Mouse (Mus musculus) yolk sac, embryonic 10.5 days (tissue): Measurements from ENCODE around the gene Gm20721.

Experiments
- DNase-seq: peaks from one replicate; pipeline ENCODE4 v3.0.0-alpha.2; 2017; ENCODE audit warnings: low spot score

Gm20721 gene

DNA sequence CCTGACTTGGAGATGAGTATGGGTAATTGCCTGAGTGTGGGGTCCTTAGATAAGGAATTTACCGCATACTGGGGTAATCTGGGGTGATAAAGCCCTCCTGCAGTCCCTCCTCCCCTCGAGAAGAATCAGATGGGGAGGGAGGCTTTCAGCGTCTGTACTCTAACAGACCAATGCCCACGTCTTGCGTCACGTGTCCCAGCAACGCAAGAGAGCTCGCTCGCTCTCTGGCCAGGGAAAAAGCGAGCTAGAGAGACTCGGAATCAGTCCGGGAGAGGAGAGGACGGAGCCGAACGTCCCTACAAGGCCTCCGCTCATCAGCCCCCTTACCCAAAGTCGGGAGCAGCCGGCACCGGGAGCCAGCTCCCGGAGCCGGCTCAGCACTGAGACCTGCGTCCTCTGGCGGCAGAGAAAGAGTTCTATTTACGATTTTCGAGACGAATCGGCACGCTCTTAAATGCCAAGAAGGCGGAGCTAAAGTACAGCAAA is 49.4 kb downstream of the Gm20721 start:
- no peak for DNase-seq

DNA sequence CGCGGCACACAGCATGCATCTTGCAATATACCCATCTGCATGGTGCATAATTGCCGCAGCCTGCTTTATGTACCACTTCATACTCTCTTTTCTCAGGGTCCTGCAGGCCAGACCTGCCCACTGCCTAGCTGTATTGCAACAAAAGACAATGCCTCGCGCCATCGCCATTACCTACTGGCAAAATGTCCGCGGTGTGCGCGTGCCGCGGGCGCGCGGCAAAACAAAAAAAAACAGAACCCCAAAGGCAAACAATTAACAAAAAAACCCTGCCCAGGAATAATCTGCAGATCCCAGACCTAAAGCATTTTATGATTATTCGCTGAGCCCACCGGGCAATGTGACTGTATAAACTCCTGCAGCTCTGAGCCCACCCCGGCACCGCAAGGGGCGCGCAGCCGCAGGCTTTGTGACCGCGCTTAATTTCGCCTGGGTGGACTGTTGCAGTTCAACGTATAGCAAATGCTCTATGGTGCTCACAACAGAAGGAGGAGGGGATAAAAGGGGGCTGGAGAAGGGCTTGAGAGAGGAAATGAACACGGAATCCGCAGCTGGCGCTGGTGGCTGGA is 50.5 kb downstream of the Gm20721 start:
- no peak for DNase-seq

DNA sequence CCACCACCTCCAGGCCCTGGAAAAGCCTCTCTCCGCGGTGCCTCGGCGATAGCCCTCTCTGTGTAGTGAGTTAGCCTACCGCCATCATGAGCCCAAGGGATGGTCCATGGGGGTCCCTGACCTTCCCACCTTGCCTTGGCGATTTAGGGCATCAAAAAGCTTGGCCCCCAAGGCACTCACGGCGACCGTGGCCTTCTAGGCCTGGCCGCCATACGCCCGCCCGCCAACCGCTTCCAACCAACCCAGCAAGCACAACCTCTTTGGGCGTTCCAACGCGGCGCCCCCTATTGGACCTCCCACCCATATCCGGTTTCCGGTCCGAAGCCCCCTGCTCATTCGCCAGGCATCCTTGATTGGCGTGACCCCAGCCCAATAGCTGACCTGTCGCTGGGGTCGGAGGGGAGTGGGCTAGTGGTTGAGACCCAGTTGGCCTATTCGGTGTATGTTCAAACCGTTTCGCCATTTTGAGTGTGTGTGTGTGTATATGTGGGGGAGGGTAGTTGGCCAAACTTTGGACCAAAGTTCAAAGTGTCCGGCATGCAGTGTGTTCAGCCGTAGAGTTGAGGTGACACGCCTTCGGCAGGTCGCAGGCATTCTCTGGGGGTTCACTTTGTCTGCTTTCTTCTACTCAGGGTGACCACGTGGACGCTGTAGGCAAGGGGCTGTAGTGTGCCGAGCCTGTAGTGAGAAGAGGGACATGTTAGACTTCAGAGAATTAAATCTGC is 51.2 kb downstream of the Gm20721 start:
- DNase-seq: peak; percentile 95

DNA sequence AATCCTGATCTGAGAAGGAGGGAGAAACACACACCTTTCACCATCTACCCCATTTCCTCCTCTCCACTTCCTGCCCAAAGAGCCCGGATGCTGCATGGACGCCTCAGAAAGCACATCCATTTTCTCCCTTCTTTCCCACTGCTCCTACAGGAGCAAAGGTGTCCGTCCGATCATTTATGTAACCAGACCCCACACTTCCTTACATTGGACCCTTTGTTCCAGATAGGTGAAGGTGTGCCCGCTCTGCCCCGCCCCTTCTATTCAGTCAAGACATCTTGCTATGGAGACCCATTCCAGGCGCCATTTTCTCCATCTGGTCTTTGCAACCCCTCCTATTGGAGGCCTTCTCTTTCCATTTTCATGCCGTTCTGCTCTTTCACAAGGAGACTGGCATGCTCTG is 52.1 kb downstream of the Gm20721 start:
- peak; percentile 61 for DNase-seq

DNA sequence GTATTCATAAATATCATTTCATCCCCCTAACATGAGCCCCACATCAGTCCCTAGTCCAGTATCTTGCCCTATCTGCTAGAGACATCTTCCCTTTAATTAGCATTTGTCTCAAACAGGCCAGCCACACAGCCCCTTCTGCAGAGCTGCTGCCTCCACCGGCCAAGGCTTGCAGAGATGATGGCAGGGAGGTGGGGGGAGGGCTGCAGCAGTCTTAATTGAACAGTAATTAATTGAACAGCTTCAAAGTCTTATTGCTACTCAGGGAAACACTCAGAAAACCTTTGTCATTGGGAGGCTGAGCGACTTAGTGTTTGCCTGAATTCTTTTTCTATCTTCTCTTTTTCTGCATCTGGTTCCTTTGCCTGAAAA is 54.9 kb downstream of the Gm20721 start:
- DNase-seq: no peak

DNA sequence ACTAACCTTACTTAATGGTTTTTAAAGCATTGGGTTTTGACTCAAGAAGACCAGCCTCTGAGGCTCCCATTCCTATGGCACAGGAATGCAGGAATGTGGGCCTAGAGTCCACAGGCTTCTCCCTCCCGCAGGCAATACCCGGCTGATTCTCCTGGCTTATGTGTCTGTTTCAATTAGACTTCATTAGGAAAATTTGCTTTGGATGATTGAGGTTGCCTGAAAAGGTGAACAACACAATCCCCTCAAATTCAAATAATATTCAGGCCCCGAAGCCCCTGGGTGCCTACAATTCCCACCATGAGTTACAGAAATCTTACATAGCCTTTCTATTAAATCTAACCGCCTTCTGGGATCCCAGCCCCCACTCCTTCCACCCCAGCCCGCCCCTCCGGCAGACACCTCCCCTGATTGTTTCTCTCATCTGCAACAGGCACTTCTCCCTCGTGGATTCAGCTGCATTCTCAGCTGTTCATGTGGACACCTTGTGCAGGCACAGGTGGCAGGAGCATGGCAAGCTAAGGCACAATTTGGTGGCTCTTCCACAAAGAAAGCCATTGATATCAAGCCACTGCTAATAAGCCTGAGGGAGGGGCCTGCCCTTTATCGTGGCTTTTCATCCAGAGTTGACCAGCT is 55.4 kb downstream of the Gm20721 start:
- no peak for DNase-seq

DNA sequence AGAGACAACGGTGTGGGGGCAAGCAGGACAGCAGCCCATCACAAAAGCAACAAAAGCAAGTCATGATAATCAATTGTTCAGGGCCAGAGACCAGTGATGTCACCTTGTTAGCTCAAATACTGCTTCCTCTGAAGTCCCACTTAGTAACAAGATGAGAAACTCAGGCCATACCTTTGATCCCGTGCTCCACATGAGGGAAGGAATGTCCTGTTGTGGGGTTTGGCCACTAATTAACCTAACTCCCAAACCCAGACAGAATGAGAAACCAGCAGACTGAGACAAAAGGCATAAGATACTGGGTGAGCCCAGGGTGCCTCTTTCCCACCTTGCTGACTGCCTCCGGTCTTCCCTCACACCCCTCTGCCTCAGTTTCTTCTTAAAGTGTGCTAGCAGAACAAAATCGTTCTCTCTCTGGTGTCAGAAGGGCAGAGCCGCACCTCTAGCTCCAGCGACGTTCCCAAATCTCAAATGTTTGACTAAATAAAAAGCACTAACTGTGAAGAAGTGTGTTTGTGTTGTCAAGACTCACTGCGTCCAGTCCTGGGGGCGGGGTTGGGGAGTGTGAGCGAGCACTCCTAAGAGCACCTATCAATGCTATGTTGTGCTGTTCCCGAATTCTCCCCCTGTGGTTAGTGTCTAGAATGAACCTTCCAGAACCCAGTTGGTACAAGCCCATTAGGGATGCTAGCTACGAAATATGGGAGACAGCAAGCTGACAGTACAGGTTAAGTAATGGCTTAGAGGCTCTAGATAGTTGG is 57.7 kb downstream of the Gm20721 start:
- DNase-seq: no peak

DNA sequence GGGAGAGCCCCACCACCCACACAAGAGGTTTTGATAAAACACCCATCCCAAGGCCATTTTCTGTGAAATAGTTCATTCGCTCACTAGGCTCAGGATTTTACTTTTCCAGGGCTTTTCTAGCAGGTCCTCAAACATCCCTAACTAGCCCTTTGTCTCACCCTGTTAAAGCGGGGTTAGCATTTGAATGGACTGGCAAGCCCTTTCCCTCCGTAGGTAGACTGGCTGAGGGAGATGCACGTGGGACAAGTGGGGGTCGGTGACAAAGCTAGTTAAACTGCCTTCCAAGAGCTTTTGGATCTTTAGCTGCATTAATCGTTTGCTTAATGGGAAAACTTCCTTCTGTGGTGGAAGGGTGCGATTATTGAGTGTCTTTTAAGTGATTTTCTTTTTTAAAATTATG is 58.6 kb downstream of the Gm20721 start:
- DNase-seq: no peak

DNA sequence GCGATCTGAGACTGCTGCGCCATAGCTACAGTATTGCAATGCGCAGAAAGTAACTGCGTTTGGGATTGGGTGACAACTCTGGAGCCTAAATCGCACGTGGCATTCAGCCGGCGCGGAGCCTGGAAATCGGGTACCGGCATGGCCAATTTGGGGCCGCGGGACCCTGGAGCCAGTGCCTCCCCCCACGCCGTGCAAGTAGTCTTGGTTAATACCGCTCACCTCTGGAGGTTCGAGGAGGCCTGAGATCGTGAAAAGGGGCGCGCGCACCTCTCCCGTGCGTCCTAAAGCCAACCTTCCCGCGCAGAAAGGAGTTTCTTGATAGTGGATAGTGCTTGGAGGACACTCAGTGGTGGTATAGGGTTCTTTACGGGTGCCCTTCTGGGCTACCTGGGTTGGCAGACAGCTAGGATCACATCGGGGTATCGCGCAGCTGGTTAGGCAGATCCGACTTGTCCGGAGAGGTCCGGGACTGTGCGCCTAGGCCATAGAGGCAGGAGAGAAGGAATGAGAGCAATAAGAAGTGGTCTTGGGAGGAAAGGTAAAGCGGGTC is 60.5 kb downstream of the Gm20721 start:
- DNase-seq: no peak

DNA sequence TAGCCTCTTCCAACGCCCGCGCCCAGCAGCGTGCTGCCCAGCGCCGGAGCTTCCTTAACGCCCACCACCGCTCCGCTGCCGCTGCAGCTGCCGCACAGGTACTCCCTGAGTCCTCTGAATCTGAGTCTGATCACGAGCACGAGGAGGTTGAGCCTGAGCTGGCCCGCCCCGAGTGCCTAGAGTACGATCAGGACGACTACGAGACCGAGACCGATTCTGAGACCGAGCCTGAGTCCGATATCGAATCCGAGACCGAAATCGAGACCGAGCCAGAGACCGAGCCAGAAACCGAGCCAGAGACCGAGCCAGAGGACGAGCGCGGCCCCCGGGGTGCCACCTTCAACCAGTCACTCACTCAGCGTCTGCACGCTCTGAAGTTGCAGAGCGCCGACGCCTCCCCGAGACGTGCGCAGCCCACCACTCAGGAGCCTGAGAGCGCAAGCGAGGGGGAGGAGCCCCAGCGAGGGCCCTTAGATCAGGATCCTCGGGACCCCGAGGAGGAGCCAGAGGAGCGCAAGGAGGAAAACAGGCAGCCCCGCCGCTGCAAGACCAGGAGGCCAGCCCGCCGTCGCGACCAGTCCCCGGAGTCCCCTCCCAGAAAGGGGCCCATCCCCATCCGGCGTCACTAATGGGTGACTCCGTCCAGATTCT is 61.6 kb downstream of the Gm20721 start:
- no peak for DNase-seq

DNA sequence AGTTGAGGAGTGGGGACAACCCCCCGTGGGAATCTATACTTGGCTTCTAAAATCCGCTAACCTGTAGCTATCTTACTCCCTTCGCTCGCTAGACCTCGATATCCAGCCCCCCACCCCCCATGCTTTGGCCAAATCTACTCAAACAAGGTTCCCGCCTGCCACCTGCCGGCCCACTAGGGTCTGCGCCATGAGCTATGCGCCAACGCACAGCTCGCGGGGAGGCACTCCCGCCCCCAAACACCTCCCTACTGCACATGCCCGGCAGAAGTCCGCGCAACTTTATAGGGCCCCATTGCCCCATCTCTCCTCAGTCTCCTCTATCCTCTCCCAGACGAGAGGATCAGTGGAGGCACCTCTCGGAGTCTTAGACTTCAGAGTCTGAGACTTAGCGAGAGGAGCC is 62.5 kb downstream of the Gm20721 start, which contains the start of gene Gnas:
Gnas (plus strand) TSS at position 310 of the 400 bp plus-strand sequence.
- peak; percentile 65 for DNase-seq

DNA sequence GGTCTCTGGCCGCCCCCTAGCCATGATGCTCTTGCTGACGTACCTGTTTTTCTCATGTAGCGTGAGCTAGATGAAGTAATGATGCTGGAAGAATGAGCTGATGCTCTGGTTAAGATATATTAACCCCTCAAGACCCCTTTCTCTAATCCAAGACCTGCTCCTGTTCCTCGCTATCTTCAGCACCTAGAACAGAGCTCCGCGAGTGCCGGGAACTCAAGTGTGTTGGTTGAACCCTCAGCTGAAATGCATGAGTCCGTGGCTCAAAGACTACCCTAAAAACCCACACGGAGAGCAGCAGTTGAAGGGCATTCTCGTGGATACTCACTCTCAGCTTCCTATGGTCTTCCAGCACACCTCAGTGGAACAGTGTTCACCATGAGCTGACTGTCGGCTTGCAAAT is 63.2 kb downstream of the Gm20721 start:
- no peak for DNase-seq
